Mouse (Mus musculus): ENCODE measurements around the gene Ccdc167.

GRCm38 (mm10) chr17:29669936-29670335, 46.9 kb downstream of the Ccdc167 start:
- TF ChIP-seq GATA1 (IDR thresholded peaks at IDR 0.05; ENCODE audit: low read length) (peak; percentile 68), TAL1 (IDR thresholded peaks at IDR 0.05; ENCODE audit: low read length) (no peak)

Data from erythroblast, embryonic 14.5 days (primary cell).